Mouse (Mus musculus) large intestine, adult 2 months (tissue): Measurements from ENCODE around the gene Slit3. TPM values are rescaled to one million over a fixed set of nuclear protein-coding genes. Genes with fewer than 3 reads are reported as not detected.

Experiments
- DNase-seq: peaks from one replicate; pipeline ENCODE4 v3.0.0-alpha.2; 2012; ENCODE audit warnings: low read depth, low spot score
- WGBS: fragments of 180-500 bp; shearing (Covaris S2); methylation state at CpG from one replicate; pipeline ENCODE4 v1.1.7; 2018; 5-methylcytosine and 5-hydroxymethylcytosine counted together
- polyA plus RNA-seq: library from polyadenylated mRNA; depleted of rRNA; stranded (reverse); fragments of >200 nt; gene quantifications from 2 replicates; pipeline ENCODE4 v1.2.3, GENCODE M21; 2012; rRNA removed

The Slit3 gene
- polyA plus RNA-seq, result 4.4 and 8.7 TPM in 2 replicates

DNA sequence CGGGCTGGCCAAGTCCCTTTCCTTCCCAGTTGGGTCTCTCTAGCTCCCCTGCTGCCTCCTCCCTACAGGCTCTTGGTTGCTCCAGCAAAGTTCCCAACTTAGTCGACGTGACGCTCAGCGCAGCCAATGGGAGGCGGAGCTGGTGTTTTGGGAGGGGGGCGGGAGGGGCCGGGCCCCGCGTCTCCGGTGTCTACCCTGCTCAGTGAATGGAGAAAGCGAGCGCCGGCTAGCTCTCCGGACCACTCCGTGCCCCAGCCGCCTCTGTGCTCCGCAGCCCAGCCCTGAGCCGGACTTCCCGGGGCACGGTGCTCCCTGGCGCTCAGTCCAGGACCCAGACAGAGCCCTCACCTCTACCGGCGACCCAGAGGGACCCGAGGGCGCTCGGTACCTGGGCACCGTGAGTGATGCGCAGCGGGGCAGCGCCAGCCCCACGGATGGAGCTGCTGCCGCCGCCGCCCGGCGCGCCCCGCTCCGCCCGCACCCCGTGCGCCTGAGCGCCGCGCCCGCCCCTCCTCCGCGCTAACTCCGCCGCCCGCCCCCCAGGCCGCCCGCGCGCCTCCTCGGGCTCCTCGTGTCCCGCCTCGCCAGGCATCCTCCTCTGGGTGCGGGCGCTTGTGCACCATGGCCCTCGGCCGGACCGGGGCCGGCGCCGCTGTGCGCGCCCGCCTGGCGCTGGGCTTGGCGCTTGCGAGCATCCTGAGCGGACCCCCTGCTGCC lies at the start of gene Slit3:
Slit3 (plus strand) TSS at position 331 of the 717 bp plus-strand sequence.
- no peak for DNase-seq
- WGBS, result 2% methylated on average over 65 of the region's 75 CpGs

DNA sequence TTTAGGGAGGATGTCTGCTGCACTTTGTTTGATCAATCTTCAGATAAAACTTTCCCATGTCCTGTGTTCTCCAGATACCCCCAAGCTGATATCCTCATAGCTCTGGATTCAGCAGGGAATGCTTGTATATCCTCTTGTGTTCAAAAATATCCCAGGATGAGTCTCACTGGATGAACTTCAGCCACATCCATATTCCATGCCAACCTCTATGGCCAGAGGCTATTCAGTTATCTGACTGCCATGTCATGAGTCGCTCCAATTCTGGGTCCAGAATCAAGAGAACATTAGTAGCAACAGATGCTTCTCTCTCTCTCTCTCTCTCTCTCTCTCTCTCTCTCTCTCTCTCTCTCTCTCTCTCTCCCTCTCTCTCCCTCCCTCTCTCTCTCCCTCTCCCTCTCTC lies 49.6 kb upstream of the Slit3 start:
- WGBS, result 88% methylated on average over 1 of the region's 1 CpGs
- DNase-seq, result no peak

- no peak for DNase-seq
- 92% methylated on average over 7 of the region's 7 CpGs for WGBS
Measured at GRCm38 (mm10) chr11:35075411-35075810, 45.6 kb upstream of the Slit3 start.

GRCm38 (mm10) chr11:35080451-35081125 lies 40.4 kb upstream of the Slit3 start:
- 55% methylated on average over 8 of the region's 8 CpGs for WGBS
- no peak for DNase-seq

- 56% methylated on average over 3 of the region's 3 CpGs for WGBS
- no peak for DNase-seq
Measured at GRCm38 (mm10) chr11:35082297-35082696, 38.7 kb upstream of the Slit3 start.

DNA sequence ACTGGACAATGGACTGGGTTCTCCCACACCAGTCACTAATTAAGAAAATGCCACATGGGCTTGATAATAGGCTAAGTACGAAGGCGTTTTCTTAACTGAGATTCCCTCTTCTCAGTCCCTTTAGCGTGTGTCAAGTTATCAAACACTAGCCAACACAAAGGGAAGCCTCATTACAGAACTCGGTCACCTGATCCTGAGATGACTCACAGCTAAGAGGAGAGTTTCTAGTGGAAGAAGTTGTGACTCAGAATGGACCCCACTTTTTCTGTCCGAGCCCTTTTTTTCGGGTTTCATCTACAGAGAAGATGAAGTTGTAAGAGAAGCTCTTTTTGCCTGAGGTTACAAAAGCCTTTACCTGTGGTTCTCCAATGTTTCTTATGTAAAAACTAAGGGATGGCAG lies 38.0 kb upstream of the Slit3 start:
- WGBS, result 55% methylated on average over 6 of the region's 6 CpGs
- DNase-seq, result no peak

DNA sequence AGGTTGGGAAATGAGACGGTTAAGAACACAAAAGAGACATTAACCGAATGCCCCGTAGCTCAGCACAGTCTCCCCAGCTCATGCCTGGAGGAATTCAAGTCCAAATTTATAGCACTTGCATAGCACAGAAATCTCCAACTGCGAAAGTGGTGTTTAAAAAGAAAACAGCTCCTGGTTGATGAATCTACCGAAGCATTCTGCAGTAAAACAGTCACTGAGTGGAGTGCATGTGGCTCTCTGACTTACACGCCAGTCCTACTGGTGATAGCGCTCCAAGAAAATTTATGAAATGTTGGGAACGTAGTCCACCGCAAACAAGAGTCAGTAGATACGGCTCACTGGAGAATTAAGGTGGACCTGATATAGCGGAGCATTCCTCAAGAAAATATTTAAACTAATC lies 35.7 kb upstream of the Slit3 start:
- 53% methylated on average over 11 of the region's 11 CpGs for WGBS

DNA sequence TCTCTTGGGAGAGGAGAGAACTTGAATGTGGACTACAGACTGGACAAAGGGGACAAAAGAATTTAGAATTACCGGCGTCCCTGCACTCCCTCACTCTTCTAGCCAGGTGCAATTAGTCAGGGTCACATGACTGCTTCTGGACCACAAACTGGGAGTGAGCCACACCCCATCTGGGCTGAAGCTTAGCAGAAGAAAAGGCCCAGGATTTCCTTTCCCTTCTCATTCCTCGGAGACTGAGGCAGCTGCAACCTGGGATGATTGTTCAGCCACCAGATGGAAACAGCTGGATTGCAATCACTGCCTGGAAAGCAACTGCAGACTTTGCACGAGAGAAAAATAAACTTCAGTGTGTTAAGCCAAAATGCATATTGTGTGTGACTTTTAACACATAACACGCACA lies 35.0 kb upstream of the Slit3 start:
- no peak for DNase-seq
- 31% methylated on average over 5 of the region's 5 CpGs for WGBS

More for the DNA sequence above, 35.7 kb upstream of the Slit3 start:
- no peak for DNase-seq

GRCm38 (mm10) chr11:35087454-35087853 lies 33.6 kb upstream of the Slit3 start:
- WGBS, result 51% methylated on average over 2 of the region's 2 CpGs
- no peak for DNase-seq

GRCm38 (mm10) chr11:35088136-35088535 lies 32.9 kb upstream of the Slit3 start:
- 76% methylated on average over 1 of the region's 1 CpGs for WGBS
- no peak for DNase-seq

- DNase-seq, result no peak
- 80% methylated on average over 13 of the region's 13 CpGs for WGBS
Measured at GRCm38 (mm10) chr11:35090629-35091335, 30.2 kb upstream of the Slit3 start.

DNA sequence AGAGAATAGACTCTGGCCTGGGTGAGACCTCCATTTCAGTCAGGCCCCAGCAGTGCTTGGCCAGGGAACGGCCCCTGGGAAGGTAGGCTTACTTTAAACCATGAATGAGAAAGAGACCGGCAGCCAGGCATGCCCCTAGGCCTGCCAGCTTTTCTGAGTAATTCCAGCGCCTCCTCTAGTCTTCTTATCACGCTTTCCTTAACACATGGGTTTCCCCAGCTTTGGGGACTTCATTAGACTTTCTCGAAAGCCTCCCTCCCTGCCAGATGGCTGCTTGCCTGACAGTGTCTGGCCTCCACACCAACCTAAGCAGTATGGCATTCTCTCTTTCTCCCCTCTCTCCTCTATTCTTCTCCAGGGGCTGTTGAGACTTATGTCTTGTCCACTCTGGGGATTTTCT lies 24.5 kb upstream of the Slit3 start:
- WGBS, result 73% methylated on average over 5 of the region's 5 CpGs
- DNase-seq, result no peak

GRCm38 (mm10) chr11:35109781-35110180 lies 11.2 kb upstream of the Slit3 start:
- no peak for DNase-seq
- 65% methylated on average over 4 of the region's 4 CpGs for WGBS

GRCm38 (mm10) chr11:35110784-35111183 lies 10.2 kb upstream of the Slit3 start:
- DNase-seq, result no peak
- WGBS, result 31% methylated on average over 2 of the region's 2 CpGs

- DNase-seq, result no peak
- 40% methylated on average over 1 of the region's 1 CpGs for WGBS
Measured at GRCm38 (mm10) chr11:35113290-35113689, 7.7 kb upstream of the Slit3 start.

DNA sequence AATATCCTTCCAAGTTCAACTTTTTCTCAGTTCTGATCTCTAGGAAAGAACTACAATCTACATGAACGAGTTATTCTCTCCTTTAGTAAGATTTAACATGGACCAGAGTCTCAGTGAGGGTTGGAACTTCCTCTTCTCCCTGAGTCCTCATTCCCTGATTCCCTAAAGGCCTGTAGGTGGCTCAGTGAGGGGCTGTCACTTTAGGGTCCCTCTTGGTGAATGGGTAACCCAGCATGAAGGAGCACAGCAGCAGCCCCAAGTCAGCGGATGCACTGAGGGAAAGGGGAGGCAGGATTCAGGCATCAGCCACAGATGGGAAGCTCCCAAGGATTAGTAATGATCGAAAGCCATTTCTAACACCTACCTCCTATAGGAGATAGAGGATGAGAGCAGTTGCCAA lies 4.6 kb upstream of the Slit3 start:
- DNase-seq, result no peak
- 66% methylated on average over 3 of the region's 3 CpGs for WGBS

DNA sequence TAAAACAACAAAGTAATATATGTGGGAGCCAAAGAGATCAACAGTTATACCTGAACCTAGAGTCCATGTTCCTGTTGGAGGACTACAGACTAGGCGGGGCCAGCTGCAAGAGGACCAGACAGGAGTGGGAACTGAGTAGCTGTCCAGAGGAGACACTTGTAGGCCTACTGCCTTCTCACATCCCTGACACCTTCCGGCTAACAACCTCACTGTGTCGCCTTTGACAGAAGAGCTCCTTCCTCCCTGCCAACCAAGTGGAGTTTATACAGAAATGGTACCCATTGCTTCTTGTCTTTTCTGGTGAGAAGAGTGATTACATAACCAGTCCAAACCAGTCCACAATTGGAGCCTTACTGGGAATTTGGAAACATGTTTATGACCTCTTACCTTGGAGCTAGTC lies 3.2 kb upstream of the Slit3 start:
- WGBS, result 87% methylated on average over 3 of the region's 3 CpGs
- no peak for DNase-seq

DNA sequence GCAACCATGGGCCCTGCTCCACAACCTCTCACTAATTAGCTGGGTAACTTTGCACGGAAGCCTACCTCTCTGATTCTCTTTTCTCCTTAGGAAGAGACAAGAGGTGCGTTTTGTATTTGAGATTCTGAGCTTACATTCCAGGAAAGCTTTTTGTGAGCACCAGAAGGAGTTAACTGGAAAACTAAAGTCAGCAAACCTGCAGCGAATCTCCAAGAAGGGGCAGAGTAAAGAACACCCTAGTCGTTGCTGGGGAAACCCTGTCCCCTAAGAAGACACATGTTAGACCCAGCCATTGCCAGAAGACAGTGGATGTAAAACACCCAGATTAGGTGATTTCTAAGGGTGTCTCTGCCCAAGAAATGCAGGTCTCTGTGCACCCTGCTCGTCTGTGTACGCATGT lies 2.3 kb upstream of the Slit3 start:
- no peak for DNase-seq
- WGBS, result 62% methylated on average over 6 of the region's 6 CpGs

- 13% methylated on average over 6 of the region's 6 CpGs for WGBS
- DNase-seq, result peak; percentile 13
Measured at GRCm38 (mm10) chr11:35119360-35119759, 1.7 kb upstream of the Slit3 start.

DNA sequence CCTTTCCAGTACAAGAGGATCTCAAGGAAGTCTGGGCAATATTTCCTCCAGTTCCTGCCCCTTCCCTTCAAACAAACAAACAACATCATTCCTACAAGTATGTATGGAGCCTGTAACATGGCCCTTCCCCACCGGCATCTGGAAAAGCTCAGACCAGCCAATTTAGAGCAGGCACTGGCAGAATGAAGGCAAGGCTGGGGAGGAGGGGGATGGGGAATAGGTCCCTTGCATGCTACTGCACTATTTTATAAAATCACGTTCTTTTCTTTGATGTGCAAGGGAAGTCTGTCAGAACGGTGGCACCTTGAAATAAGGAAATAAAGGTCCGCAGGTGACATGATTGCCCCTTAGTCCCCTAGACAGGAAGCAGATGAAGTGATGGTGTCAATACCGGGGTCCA lies 948 bp upstream of the Slit3 start:
- 33% methylated on average over 5 of the region's 5 CpGs for WGBS
- no peak for DNase-seq

DNA sequence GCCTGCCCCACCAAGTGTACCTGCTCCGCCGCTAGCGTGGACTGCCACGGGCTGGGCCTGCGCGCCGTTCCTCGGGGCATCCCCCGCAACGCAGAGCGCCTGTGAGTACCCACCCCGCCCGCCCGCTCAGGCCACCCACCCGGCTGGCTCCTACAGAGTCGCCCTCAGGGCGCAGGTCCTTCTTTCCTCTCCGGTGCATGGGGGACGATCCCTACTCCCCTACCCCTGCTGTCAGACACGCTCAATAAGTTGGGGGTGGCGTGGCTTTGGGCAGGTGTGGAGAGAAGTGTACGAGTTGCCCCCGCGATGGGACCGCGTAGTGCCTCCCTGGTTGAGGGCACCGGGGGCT lies 561 bp downstream of the Slit3 start:
- WGBS, result 2% methylated on average over 27 of the region's 27 CpGs
- DNase-seq, result no peak
